Mouse (Mus musculus) myocyte (in vitro differentiated cells): ENCODE results near the gene Spocd1.

Experiments used
- CEBPB ChIP-seq: IDR thresholded peaks from 2 replicates; pipeline ENCODE4 v1.6.1; 2011; ENCODE audit warnings: mild to moderate bottlenecking, moderate library complexity; ENCODE audit not compliant: poor library complexity, insufficient read depth, severe bottlenecking
- E2F4 ChIP-seq: IDR thresholded peaks from one replicate; pipeline ENCODE4 v1.6.1; 2011; ENCODE audit warnings: mild to moderate bottlenecking, control low read depth, moderate library complexity; ENCODE audit not compliant: insufficient read depth
- MAX ChIP-seq: IDR thresholded peaks from one replicate; pipeline ENCODE4 v1.6.1; 2011; ENCODE audit warnings: low read depth, mild to moderate bottlenecking, control low read depth
- MYOD1 ChIP-seq, 3 experiments: IDR thresholded peaks; one replicate each; pipeline ENCODE4 v1.6.1; 2011; ENCODE audit warnings: control low read depth in 2 of 3, low read depth in 2 of 3, mild to moderate bottlenecking in 2 of 3, moderate library complexity in 1 of 3; ENCODE audit not compliant: insufficient read length in 2 of 3, control insufficient read depth in 1 of 3
- MYOG ChIP-seq, 3 experiments: IDR thresholded peaks; one replicate each; pipeline ENCODE4 v1.6.1; 2011; ENCODE audit warnings: control low read depth in 2 of 3, low read depth in 2 of 3, mild to moderate bottlenecking in 2 of 3; ENCODE audit not compliant: insufficient read length in 2 of 3, control insufficient read depth in 1 of 3, insufficient read depth in 1 of 3
- POLR2A ChIP-seq: IDR thresholded peaks from one replicate; pipeline ENCODE4 v1.6.1; 2011; ENCODE audit warnings: low read depth, mild to moderate bottlenecking, control low read depth, moderate library complexity; ENCODE audit not compliant: insufficient read length
- REST ChIP-seq: IDR thresholded peaks from one replicate; pipeline ENCODE4 v1.6.1; 2011; ENCODE audit warnings: mild to moderate bottlenecking, control low read depth, moderate library complexity; ENCODE audit not compliant: insufficient read depth, insufficient read length
- TCF12 ChIP-seq: IDR thresholded peaks from one replicate; pipeline ENCODE4 v1.6.1; 2011; ENCODE audit warnings: mild to moderate bottlenecking, control low read depth; ENCODE audit not compliant: poor library complexity, insufficient read depth, severe bottlenecking
- TCF3 ChIP-seq: IDR thresholded peaks from one replicate; pipeline ENCODE4 v1.6.1; 2011; ENCODE audit warnings: low read depth, control low read depth; ENCODE audit not compliant: insufficient read length
- USF1 ChIP-seq: IDR thresholded peaks from one replicate; pipeline ENCODE4 v1.6.1; 2011; ENCODE audit warnings: low read depth, mild to moderate bottlenecking, control low read depth, moderate library complexity

- TF ChIP-seq REST (no peak), MAX (no peak), USF1 (no peak), E2F4 (no peak), MYOD1 (IDR thresholded peaks at IDR 0.05; ENCODE audit: control insufficient read depth in 1 of 3, insufficient read length in 2 of 3, low read depth in 2 of 3) (no peak), CEBPB (no peak), POLR2A (no peak), MYOG (IDR thresholded peaks at IDR 0.05; ENCODE audit: control insufficient read depth in 1 of 3, insufficient read depth in 1 of 3, insufficient read length in 2 of 3, low read depth in 2 of 3) (no peak), TCF12 (no peak), TCF3 (no peak)
These were observed 47.4 kb upstream of the Spocd1 start for GRCm38 (mm10) chr4:129881661-129882060.
